Mouse (Mus musculus) midbrain, embryonic 16.5 days (tissue): Measurements from ENCODE around the gene L3hypdh. TPM values are rescaled to one million over a fixed set of nuclear protein-coding genes. Genes with fewer than 3 reads are reported as not detected.
"Not testable (repeated sequence)": the region's sequence is repeated elsewhere in the genome, so short reads cannot be mapped to it uniquely, and the experiment has no call there.

Experiments used
- ATAC-seq: fragments of 200-750 bp; cut with Nextera tagmentation; 2 replicates; pipeline ENCODE4 v1.8.0; 2017; ENCODE audit warnings: moderate TSS enrichment
- H3K27ac ChIP-seq: fragments of 300-500 bp; sonication (generic); 2 replicates; pipeline ENCODE4 v1.5.1; 2014; ENCODE audit warnings: mild to moderate bottlenecking, low read length, mixed read lengths
- H3K27me3 ChIP-seq: fragments of 300-500 bp; sonication (generic); 2 replicates; pipeline ENCODE4 v1.6.1; 2014; ENCODE audit warnings: low read depth, low read length, mixed read lengths; ENCODE audit not compliant: control insufficient read depth, insufficient read depth
- H3K36me3 ChIP-seq: fragments of 300-500 bp; sonication (generic); 2 replicates; pipeline ENCODE4 v1.6.1; 2014; ENCODE audit warnings: mild to moderate bottlenecking, low read length, moderate library complexity, mixed read lengths; ENCODE audit not compliant: control insufficient read depth, insufficient read depth
- H3K4me1 ChIP-seq: fragments of 300-500 bp; sonication (generic); 2 replicates; pipeline ENCODE4 v1.6.1; 2014; ENCODE audit warnings: mild to moderate bottlenecking, low read length, mixed read lengths; ENCODE audit not compliant: control insufficient read depth, insufficient read depth
- H3K4me2 ChIP-seq: fragments of 300-500 bp; sonication (generic); 2 replicates; pipeline ENCODE4 v1.6.1; 2014; ENCODE audit warnings: mild to moderate bottlenecking, low read length, mixed read lengths
- H3K4me3 ChIP-seq: fragments of 300-500 bp; sonication (generic); 2 replicates; pipeline ENCODE4 v1.5.1; 2014; ENCODE audit warnings: low read depth, mild to moderate bottlenecking, low read length, moderate library complexity, mixed read lengths
- H3K9ac ChIP-seq: fragments of 300-500 bp; sonication (generic); 2 replicates; pipeline ENCODE4 v1.6.1; 2014; ENCODE audit warnings: low read depth, low read length, mixed read lengths
- H3K9me3 ChIP-seq: fragments of 300-500 bp; sonication (generic); replicated peaks from 2 replicates; pipeline ENCODE4 v1.6.1; 2014; ENCODE audit warnings: mild to moderate bottlenecking, low read length, mixed read lengths; ENCODE audit not compliant: control insufficient read depth, poor library complexity, severe bottlenecking
- WGBS: fragments of 180-500 bp; shearing (Covaris S2); extraction: QIAGEN DNeasy Blood & Tissue Kit; methylation state at CpG from one replicate; pipeline ENCODE4 v1.1.7; 2014; 5-methylcytosine and 5-hydroxymethylcytosine counted together
- polyA plus RNA-seq: library from polyadenylated mRNA; unstranded; fragments of >200 nt; fragmentation: Nextera tagmentation; extraction: Ambion mirVana; gene quantifications from 2 replicates; pipeline ENCODE4 v1.2.1, GENCODE M21; 2015

Gene L3hypdh
- polyA plus RNA-seq, 1 experiment from 2014 or later: 10.9 TPM

DNA sequence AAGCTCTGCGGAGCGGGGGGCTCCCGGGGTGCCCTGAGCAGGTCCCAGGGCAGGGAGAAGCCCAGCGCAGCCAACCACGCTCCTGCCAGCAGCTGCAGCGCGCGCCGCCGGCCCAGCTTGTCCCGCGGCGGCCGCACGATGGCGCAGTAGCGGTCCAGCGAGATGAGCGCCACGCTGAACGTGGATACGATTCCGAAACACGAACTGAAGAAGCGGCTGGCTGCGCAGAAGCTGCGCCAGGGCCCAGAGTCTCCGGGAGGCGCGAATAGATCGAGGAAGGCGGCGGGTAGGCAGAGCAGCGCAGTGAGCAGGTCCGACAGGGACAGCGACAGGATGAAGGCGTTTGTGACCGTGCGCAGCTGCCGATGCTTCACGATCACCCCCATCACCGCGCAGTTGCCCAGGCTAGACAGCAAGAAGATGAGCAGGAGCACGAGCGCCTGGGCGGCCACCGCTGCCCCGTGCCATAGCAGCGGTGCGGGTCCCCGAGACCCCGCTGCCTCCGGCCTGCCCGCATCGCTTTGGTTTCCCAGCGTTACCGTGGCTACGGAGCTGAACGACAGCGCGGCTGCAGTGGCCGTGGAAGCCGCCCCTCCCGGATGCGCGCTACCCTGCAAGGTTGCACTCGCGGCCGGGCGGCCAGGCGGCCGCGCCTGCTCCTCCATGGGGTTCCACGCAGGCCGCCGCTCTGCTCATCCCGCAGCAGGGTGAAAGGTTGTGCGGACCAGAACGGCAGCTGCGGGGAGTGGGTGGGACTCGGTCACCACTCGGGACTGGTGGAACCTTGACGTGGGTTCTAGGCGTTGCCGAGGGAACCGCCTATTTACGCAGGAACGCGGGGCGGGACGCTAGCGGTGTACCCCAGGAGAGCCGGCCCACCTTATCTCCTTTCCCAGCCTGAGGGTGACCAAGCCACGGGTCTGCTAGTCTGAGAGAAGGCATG is 14.6 kb downstream of the L3hypdh start, which contains the start of gene Gpr135:
Gene Gpr135, minus strand, starts transcription at position 799 of the 943 bp plus-strand sequence.
- H3K36me3 ChIP-seq: peaks cover 4% of the 10 kb centered on the region; the same call in 1 of the 2 replicates
- peak within 1 kb of the TSS; percentile 95 for H3K27ac ChIP-seq
- H3K27me3 ChIP-seq: no peaks in the 10 kb centered on the region
- H3K4me2 ChIP-seq: peak within 1 kb of the TSS; percentile 89
- H3K9ac ChIP-seq: peak within 1 kb of the TSS; percentile 93
- ATAC-seq: peak; percentile 92
- H3K4me1 ChIP-seq: peaks cover 12% of the 10 kb centered on the region
- no peaks in the 10 kb centered on the region for H3K9me3 ChIP-seq
- H3K4me3 ChIP-seq: peak within 1 kb of the TSS; percentile 81
- under 1% methylated on average over 93 of the region's 94 CpGs for WGBS

DNA sequence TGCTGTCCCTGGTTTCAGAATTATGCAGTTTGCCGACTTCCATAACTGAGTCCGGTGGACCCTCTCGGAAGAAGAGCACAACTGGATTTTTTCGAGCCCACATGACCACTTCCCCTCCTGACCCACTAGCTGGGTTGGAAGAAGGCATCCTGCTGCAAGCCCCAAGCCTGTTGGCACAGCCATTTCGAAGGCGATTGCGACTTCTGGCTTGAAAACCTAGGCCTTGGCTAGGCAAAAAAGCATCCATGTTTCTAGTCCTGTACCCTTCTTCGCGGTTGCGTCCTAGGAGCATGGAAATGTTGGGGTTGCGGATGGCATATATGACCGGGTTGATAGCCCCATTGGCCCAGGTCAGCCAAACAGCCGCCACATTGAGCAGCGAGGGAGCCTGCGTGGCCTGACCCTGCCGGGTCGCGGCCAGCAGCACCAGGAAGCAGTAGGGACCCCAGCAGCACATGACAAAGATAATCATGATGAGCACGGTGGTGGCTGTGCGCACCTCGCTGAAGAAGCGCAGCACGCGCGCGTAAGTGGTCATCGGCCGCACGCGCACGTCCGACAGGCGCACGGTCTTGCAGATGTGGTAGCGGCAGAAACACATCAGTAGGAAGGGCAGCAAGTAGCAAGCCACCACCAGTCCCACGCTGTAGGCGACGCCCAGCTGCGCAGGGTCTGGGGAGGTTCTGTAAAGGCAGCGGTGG is 15.5 kb downstream of the L3hypdh start:
- H3K9me3 ChIP-seq: no peaks in the 10 kb centered on the region
- peaks cover 12% of the 10 kb centered on the region for H3K4me1 ChIP-seq
- 3% methylated on average over 39 of the region's 40 CpGs for WGBS
- H3K9ac ChIP-seq: peak overlapping the region; percentile 93
- H3K27ac ChIP-seq: peak overlapping the region; percentile 95
- peak overlapping the region; percentile 81 for H3K4me3 ChIP-seq
- no peaks in the 10 kb centered on the region for H3K36me3 ChIP-seq
- no peaks in the 10 kb centered on the region for H3K27me3 ChIP-seq
- ATAC-seq: 0 out of 2 replicates have a peak, but pooled peaks have one; percentile 2
- H3K4me2 ChIP-seq: peak overlapping the region; percentile 89

DNA sequence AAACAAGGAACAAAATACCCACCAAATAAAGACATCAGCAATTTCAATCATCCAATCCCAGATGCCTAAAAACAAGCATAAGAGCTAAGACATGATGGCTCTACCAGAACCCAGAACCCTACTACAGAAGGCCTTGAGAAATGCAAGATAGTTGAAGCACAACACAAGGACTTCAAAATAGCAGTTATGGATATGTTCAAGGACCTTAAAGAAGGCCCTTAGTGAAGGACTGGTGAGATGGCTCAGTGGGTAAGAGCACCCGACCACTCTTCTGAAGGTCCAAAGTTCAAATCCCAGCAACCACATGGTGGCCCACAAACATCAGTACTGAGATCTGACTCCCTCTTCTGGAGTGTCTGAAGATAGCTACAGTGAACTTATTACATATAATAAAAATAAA is 27.5 kb downstream of the L3hypdh start:
- Histone ChIP-seq H3K36me3 (no peaks in the 10 kb centered on the region), H3K4me3 (no peak overlapping the region), H3K4me2 (no peak overlapping the region), H3K27ac (no peak overlapping the region), H3K9me3 (no peaks in the 10 kb centered on the region), H3K4me1 (no peaks in the 10 kb centered on the region), H3K9ac (no peak overlapping the region), H3K27me3 (no peaks in the 10 kb centered on the region)
- ATAC-seq: no peak
- WGBS: 100% methylated on average over 1 of the region's 1 CpGs

DNA sequence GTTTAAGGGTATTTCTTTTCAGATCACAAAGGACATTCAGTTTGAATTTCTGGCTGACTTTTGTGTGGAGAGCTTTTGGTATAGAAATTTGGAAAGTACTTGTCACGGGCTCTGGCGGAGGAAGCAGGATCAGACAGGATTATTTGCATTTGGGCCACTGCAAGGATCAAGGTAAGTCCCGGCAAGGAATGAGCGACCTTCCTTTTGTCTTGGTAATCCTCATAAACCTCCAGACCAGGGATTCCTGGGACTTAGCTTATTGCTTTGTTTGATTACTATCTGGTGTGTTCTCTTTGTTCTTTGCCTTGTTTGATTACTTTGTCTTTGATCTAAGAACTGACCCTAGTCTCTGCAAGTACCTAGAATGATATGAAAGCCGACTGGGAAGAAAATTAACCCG is 31.4 kb downstream of the L3hypdh start:
- Histone ChIP-seq H3K36me3 (no peaks in the 10 kb centered on the region), H3K9ac (no peak overlapping the region), H3K4me3 (no peak overlapping the region), H3K27ac (no peak overlapping the region), H3K4me1 (no peaks in the 10 kb centered on the region), H3K4me2 (no peak overlapping the region), H3K9me3 (peaks cover 6% of the 10 kb centered on the region), H3K27me3 (no peaks in the 10 kb centered on the region; the same call in 1 of the 2 replicates)
- no peak for ATAC-seq
- 15% methylated on average over 6 of the region's 6 CpGs for WGBS

DNA sequence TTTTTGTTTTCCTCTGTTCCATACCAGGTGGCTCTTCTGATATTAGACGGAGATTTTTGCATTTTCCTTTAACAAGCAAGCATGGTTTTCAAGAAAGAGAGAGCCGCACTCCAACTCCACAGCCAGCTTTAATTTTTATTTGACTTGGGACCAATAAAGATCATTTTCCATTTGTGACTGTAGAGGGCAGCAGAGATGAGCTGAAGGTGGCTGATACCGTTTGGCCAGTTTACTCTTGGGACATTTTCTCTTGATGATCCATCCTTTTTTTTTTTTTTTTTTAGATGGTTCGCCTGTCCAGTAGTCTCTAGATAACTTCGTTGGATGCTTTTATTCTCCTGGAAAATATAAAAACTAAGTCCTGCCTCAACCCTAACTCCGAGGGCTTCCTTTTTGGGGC is 31.9 kb downstream of the L3hypdh start:
- Histone ChIP-seq H3K27ac (no peak overlapping the region), H3K4me1 (no peaks in the 10 kb centered on the region), H3K9me3 (peaks cover 6% of the 10 kb centered on the region), H3K4me3 (no peak overlapping the region), H3K36me3 (no peaks in the 10 kb centered on the region), H3K9ac (no peak overlapping the region), H3K27me3 (no peaks in the 10 kb centered on the region; the same call in 1 of the 2 replicates), H3K4me2 (no peak overlapping the region)
- WGBS: 40% methylated on average over 6 of the region's 6 CpGs
- no peak for ATAC-seq

DNA sequence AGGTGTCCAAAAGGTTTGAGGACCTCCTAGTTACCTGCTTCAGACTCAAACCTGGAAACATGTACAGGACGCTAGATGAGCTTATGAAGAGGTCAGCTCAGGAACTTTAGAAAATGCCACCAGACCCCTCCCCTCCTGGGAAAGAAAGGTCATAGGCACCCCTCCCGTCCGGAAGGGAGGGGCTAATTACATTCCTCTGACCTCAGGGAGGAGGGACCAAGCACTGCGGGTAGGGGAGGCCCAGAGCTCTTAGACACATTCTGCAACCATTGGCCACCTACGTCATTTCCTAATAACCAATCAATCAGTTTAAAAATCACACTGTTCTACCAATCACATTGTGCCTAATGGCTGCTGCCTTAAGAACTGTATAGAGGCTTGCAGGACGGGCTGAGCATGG is 32.7 kb downstream of the L3hypdh start:
- H3K4me1 ChIP-seq: no peaks in the 10 kb centered on the region
- WGBS: 82% methylated on average over 6 of the region's 6 CpGs
- no peak overlapping the region for H3K27ac ChIP-seq
- H3K36me3 ChIP-seq: no peaks in the 10 kb centered on the region
- no peak overlapping the region for H3K4me2 ChIP-seq
- ATAC-seq: no peak
- no peaks in the 10 kb centered on the region; the same call in 1 of the 2 replicates for H3K27me3 ChIP-seq
- no peak overlapping the region for H3K9ac ChIP-seq
- no peak overlapping the region for H3K4me3 ChIP-seq
- H3K9me3 ChIP-seq: peaks cover 6% of the 10 kb centered on the region

DNA sequence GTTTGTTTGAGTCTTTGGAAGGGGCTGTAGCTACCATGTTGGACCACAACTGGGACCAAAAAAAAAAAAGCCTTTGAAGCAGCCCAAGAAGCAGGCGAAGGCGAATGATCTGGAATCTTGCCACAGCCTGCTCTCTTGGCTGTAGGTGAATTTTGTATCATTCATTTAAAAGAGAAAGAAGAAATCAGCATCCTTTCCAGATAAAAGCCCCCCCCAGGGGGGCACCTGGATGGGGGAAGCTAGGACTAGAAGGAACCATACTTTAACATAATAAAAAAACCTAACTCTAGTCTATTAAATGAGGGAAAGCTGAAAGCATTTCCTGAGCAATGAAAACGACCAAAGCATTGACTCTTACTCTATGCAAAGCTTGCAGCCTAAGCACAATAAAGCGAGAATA is 34.4 kb downstream of the L3hypdh start:
- Histone ChIP-seq H3K4me1 (no peaks in the 10 kb centered on the region), H3K4me2 (no peak overlapping the region), H3K9me3 (peaks cover 6% of the 10 kb centered on the region), H3K4me3 (no peak overlapping the region), H3K27ac (no peak overlapping the region), H3K36me3 (no peaks in the 10 kb centered on the region), H3K9ac (no peak overlapping the region), H3K27me3 (no peaks in the 10 kb centered on the region; the same call in 1 of the 2 replicates)
- ATAC-seq: no peak
- 87% methylated on average over 4 of the region's 4 CpGs for WGBS

DNA sequence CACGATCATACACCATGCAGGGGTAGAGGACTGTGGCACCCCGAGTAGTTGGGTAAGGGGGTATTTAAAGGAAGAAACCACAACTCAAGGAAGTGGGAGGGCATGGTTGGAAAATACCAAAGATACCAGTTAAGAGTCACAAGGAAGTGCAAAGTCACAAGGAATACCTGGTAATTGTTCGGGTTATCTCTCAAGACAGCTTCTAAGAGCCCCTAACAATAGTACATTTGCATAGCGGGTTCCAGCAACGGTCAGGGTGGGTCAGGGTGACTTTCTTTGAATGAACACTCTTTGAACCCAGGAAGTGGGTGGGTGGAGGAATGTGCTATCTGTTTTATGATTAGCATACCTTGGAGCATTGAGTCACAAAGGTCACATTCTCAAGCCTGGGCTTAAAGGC is 35.1 kb downstream of the L3hypdh start:
- not testable (repeated sequence) for H3K9me3 ChIP-seq, ATAC-seq
- WGBS: 92% methylated on average over 5 of the region's 5 CpGs

DNA sequence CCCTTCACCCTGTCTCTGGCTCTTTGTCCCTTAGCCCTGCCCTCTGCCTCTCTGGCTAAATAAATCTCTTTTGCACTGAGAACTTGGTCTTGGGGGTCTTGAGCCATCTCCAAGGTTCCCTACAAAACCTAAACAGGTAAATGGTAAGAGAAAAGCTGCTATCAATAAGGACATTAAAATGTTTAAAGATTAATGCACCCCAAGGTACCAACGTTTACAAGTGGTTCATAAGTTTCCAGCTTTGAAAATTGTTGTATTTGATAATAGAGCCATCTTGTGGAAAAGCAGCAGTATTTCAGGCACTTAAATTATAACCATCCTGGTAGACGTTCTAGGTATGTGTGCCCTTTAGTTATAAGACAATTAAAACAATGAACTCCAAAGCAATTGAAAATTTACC is 37.7 kb downstream of the L3hypdh start:
- no peaks in the 10 kb centered on the region for H3K27me3 ChIP-seq
- no peak overlapping the region for H3K9ac ChIP-seq
- WGBS: 2% methylated on average over 2 of the region's 2 CpGs
- H3K36me3 ChIP-seq: no peaks in the 10 kb centered on the region
- no peak overlapping the region for H3K27ac ChIP-seq
- no peak overlapping the region for H3K4me3 ChIP-seq
- H3K4me2 ChIP-seq: no peak overlapping the region
- H3K4me1 ChIP-seq: no peaks in the 10 kb centered on the region
- peaks cover 6% of the 10 kb centered on the region for H3K9me3 ChIP-seq
- no peak for ATAC-seq

More for the DNA sequence above, 35.1 kb downstream of the L3hypdh start:
- H3K4me3 ChIP-seq, H3K27me3 ChIP-seq, H3K4me2 ChIP-seq, H3K36me3 ChIP-seq, H3K27ac ChIP-seq, H3K9ac ChIP-seq, H3K4me1 ChIP-seq: not testable (repeated sequence)
